Mouse (Mus musculus) lung, adult 2 months (tissue): ENCODE data around the gene Gm10643.

Experiments
- CTCF ChIP-seq: fragments of 200-500 bp; IDR thresholded peaks from 2 replicates; pipeline ENCODE4 v1.5.1; 2011; ENCODE audit warnings: mild to moderate bottlenecking, low read length, control low read depth; ENCODE audit not compliant: insufficient read depth
- POLR2A ChIP-seq: fragments of 200-500 bp; IDR thresholded peaks from 2 replicates; pipeline ENCODE4 v1.6.1; 2011; ENCODE audit warnings: low read depth, mild to moderate bottlenecking, control low read depth, low read length, borderline replicate concordance; ENCODE audit errors: extremely low read depth

GRCm38 (mm10) chr8:84044900-84045299, 20.0 kb downstream of the Gm10643 start, which contains the start of gene Rln3:
- TF ChIP-seq CTCF = no peak
- no peak for TF ChIP-seq POLR2A
